Mouse (Mus musculus) stomach, postnatal 0 days (tissue): ENCODE measurements around the gene H2-T22.

Source experiments
- CTCF ChIP-seq: IDR thresholded peaks from 2 replicates; pipeline ENCODE4 v1.5.1; 2016; ENCODE audit warnings: antibody characterized with exemption, low read depth, mild to moderate bottlenecking, moderate library complexity
- EP300 ChIP-seq: optimal IDR thresholded peaks from 2 replicates; pipeline ENCODE3; 2016; ENCODE audit warnings: antibody characterized with exemption

DNA sequence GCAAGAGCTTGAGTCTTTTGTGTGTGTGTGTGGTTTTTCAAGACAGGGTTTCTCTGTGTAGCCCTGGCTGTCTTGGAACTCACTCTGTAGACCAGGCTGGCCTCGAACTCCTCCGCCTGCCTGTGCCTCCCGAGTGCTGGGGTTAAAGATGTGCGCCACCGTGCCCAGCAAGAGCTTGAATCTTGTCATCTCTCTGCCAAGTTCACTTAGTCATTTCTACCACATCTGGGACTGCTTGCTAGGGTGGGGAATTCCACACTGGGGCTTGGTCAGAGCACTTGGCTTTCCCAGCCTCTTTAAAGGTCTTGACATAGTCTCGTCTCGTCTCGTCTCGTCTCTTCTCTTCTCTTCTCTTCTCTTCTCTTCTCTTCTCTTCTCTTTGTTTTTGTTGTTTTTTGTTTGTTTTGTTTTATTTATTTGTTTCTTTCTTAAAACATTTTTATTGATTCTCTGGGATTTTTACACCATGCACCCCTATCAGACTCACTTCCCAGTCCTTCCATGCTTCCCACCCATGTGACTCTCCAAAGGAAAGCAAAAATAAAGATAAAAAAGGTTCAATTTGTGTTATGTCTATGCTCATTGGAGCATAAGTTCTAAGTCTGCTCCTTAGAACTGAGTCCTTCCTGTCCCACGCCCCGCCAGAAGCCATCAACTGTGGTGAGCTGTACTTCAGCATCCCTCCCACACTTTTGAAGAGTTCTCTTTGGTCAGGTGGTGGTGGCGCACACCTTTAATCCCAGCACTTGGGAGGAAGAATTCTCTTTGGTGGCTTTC, 41.2 kb downstream of the H2-T22 start:
- TF ChIP-seq CTCF (no peak), EP300 (no peak)
